Mouse (Mus musculus) ES-E14 (cell line): ENCODE results near the gene Slc24a2. TPM values are rescaled to one million over a fixed set of nuclear protein-coding genes. Genes with fewer than 3 reads are reported as not detected.

Experiments used
- DNase-seq: peaks from one replicate; pipeline ENCODE4 v3.0.0-alpha.2; 2013; ENCODE audit warnings: low read depth, low spot score
- H3K27ac ChIP-seq: 2 replicates; pipeline ENCODE4 v1.5.1; 2012; ENCODE audit warnings: low read depth, mild to moderate bottlenecking, low read length, moderate library complexity, mixed read lengths; ENCODE audit not compliant: poor library complexity, insufficient read depth, severe bottlenecking
- H3K36me3 ChIP-seq: 2 replicates; pipeline ENCODE4 v1.6.1; 2012; ENCODE audit warnings: mild to moderate bottlenecking, low read length, moderate library complexity, mixed read lengths; ENCODE audit not compliant: control insufficient read depth, poor library complexity, insufficient read depth, severe bottlenecking
- H3K4me1 ChIP-seq, 2 experiments: fragments of 150-350 bp in 1 of 2; sonication (generic) in 1 of 2; 2 replicates each; pipeline ENCODE4 v1.6.1; 2012; ENCODE audit warnings: low read length in 2 of 2, mild to moderate bottlenecking in 1 of 2, mixed read lengths in 1 of 2; ENCODE audit not compliant: control insufficient read depth in 2 of 2, insufficient read depth in 2 of 2, poor library complexity in 1 of 2
- H3K4me3 ChIP-seq, 2 experiments: fragments of 150-350 bp in 1 of 2; sonication (generic) in 1 of 2; 2 replicates each; pipeline ENCODE4 v1.5.1; 2012; ENCODE audit warnings: low read length in 2 of 2, low read depth in 1 of 2, mild to moderate bottlenecking in 1 of 2, mixed read lengths in 1 of 2; ENCODE audit not compliant: insufficient read depth in 1 of 2, poor library complexity in 1 of 2, severe bottlenecking in 1 of 2
- H3K9ac ChIP-seq: 2 replicates; pipeline ENCODE4 v1.6.1; 2012; ENCODE audit warnings: low read depth, mild to moderate bottlenecking, low read length, mixed read lengths; ENCODE audit not compliant: poor library complexity, insufficient read depth, severe bottlenecking
- H3K9me3 ChIP-seq: fragments of 150-350 bp; sonication (generic); 2 replicates; pipeline ENCODE4 v1.6.1; 2012; ENCODE audit warnings: low read depth, mild to moderate bottlenecking, low read length; ENCODE audit not compliant: control insufficient read depth, insufficient read depth
- CHD2 ChIP-seq: IDR thresholded peaks from 2 replicates; pipeline ENCODE4 v1.6.1; 2014; ENCODE audit warnings: mild to moderate bottlenecking, low read depth, low read length, inconsistent platforms
- HCFC1 ChIP-seq: IDR thresholded peaks from 2 replicates; pipeline ENCODE4 v1.6.1; 2012; ENCODE audit warnings: low read length, inconsistent platforms, borderline replicate concordance; ENCODE audit not compliant: insufficient read depth
- MAFK ChIP-seq: IDR thresholded peaks from 2 replicates; pipeline ENCODE4 v1.6.1; 2014; ENCODE audit warnings: mild to moderate bottlenecking, low read depth, low read length, inconsistent platforms; ENCODE audit not compliant: insufficient read depth
- ZC3H11A ChIP-seq: IDR thresholded peaks from 2 replicates; pipeline ENCODE4 v1.6.1; 2012; ENCODE audit warnings: low read depth, mild to moderate bottlenecking, inconsistent platforms, low read length, borderline replicate concordance
- ZNF384 ChIP-seq: IDR thresholded peaks from 2 replicates; pipeline ENCODE4 v1.6.1; 2012; ENCODE audit warnings: low read depth, low read length, inconsistent platforms
- in situ Hi-C, 2 experiments: fragments of 600-800 bp; cut with MboI; formaldehyde crosslinking; loops; one replicate each; pipeline ENCODE4 v1.15.1; 2025; ENCODE audit warnings: low sequenced_read_pairs in 2 of 2, inconsistent platforms in 1 of 2; ENCODE audit not compliant: unreplicated experiment in 2 of 2
- total RNA-seq: library from RNA; depleted of rRNA; stranded (reverse); fragments of 300-350 nt; gene quantifications from 2 replicates; pipeline ENCODE4 v1.2.3, GENCODE M21; 2012

Gene Slc24a2
- total RNA-seq, 1 experiment, result 0.13 TPM

- Histone ChIP-seq H3K9ac (no peak overlapping the region), H3K9me3 (no peaks in the 10 kb centered on the region), H3K4me1 (no peaks in the 10 kb centered on the region), H3K27ac (no peak overlapping the region), H3K4me3 (no peak overlapping the region), H3K36me3 (no peaks in the 10 kb centered on the region)
- no peak for DNase-seq
- in situ Hi-C loops, result no loop called here
- TF ChIP-seq ZC3H11A (no peak), ZNF384 (no peak), HCFC1 (no peak), MAFK (no peak), CHD2 (no peak)
Measured at GRCm38 (mm10) chr4:87017464-87017863, 212.8 kb downstream of the Slc24a2 start.

GRCm38 (mm10) chr4:87015746-87016145 is 214.5 kb downstream of the Slc24a2 start:
- Histone ChIP-seq H3K4me3 (no peak overlapping the region), H3K36me3 (no peaks in the 10 kb centered on the region), H3K9ac (no peak overlapping the region), H3K4me1 (no peaks in the 10 kb centered on the region), H3K27ac (no peak overlapping the region), H3K9me3 (no peaks in the 10 kb centered on the region)
- in situ Hi-C loops, result no loop called here
- no peak for TF ChIP-seq ZNF384
- TF ChIP-seq HCFC1, result no peak
- TF ChIP-seq MAFK, result no peak
- no peak for TF ChIP-seq ZC3H11A
- no peak for TF ChIP-seq CHD2
- DNase-seq, result no peak

GRCm38 (mm10) chr4:87013721-87014620 is 216.3 kb downstream of the Slc24a2 start:
- Histone ChIP-seq H3K9ac (no peak overlapping the region), H3K36me3 (no peaks in the 10 kb centered on the region), H3K4me1 (no peaks in the 10 kb centered on the region), H3K27ac (no peak overlapping the region), H3K4me3 (no peak overlapping the region), H3K9me3 (no peaks in the 10 kb centered on the region)
- no peak for DNase-seq
- TF ChIP-seq ZC3H11A (no peak), CHD2 (no peak), MAFK (no peak), HCFC1 (no peak), ZNF384 (no peak)
- in situ Hi-C loops, result no loop called here

- no peaks in the 10 kb centered on the region for H3K9me3 ChIP-seq
- no peaks in the 10 kb centered on the region for H3K36me3 ChIP-seq
- in situ Hi-C loops, result no loop called here
- H3K4me3 ChIP-seq, result no peak overlapping the region
- H3K9ac ChIP-seq, result no peak overlapping the region
- no peak overlapping the region for H3K27ac ChIP-seq
- no peak for DNase-seq
- TF ChIP-seq ZNF384, result no peak
- TF ChIP-seq HCFC1, result no peak
- TF ChIP-seq CHD2, result no peak
- no peak for TF ChIP-seq MAFK
- 0 out of 2 replicates have a peak, but pooled peaks have one; percentile 28 for TF ChIP-seq ZC3H11A
- H3K4me1 ChIP-seq, result no peaks in the 10 kb centered on the region
Measured at GRCm38 (mm10) chr4:86992470-86992869, 237.8 kb downstream of the Slc24a2 start.
